Mouse (Mus musculus): ENCODE measurements around the gene Wbp2.

- no peak for TF ChIP-seq CTCF (IDR thresholded peaks at IDR 0.05; ENCODE audit: control insufficient read depth, insufficient read depth, insufficient replicate concordance, low read depth, low read length)
- no peak for TF ChIP-seq POLR2A (IDR thresholded peaks at IDR 0.05; ENCODE audit: control insufficient read depth, low read depth, low read length)
Observed at GRCm38 (mm10) chr11:116041833-116042232, 45.0 kb downstream of the Wbp2 start.

Data from testis, adult 2 months (tissue).